Mouse (Mus musculus) R1 (cell line): Measurements from ENCODE around the gene Pdlim7.
A peak's percentile ranks its signal among the peaks of the same experiment; 100 is the strongest.

Source experiments
- DNase-seq: peaks from one replicate; pipeline ENCODE4 v3.0.0-alpha.2; 2018; ENCODE audit warnings: low read depth, low spot score

The Pdlim7 gene

GRCm38 (mm10) chr13:55486916-55487577 lies 26.4 kb downstream of the Pdlim7 start:
- DNase-seq = peak; percentile 35

DNA sequence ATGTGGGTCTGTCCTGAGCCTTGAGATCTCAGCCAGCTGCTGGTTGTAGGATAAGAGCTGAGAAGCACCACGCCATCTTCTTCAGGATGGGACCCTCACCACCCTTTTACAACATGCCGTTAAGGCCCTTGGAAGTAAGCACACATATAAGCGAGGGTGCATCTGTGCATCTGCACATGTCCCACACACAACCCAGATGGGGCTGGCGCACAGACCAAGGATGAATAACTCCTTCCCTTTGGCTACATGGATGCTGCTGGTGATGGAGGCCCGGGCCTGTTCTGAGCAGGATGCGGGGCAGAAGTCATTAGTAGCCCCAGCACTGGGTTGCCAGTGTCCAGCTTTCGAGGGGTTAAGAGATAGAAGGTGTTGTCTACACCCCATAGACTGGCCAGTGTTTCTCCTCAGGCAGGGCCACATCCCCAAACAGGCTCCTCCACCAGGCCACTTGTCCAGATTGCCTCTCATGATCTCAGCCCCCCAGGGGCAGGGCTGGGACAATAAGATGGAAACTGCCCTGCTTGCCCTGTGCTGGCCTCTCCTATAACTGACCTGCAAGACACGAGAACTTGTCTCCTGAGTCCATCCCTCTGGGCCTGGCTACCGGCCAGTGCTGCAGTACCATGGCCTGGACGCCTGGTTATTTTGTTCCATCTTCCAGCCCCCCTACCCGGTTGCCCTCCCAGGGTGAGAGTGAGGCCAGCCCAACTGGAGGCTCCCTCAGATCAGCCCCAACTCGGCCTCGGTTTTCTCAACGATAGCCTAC lies 27.3 kb downstream of the Pdlim7 start:
- DNase-seq = no peak

GRCm38 (mm10) chr13:55484520-55485088 lies 28.9 kb downstream of the Pdlim7 start:
- no peak for DNase-seq

DNA sequence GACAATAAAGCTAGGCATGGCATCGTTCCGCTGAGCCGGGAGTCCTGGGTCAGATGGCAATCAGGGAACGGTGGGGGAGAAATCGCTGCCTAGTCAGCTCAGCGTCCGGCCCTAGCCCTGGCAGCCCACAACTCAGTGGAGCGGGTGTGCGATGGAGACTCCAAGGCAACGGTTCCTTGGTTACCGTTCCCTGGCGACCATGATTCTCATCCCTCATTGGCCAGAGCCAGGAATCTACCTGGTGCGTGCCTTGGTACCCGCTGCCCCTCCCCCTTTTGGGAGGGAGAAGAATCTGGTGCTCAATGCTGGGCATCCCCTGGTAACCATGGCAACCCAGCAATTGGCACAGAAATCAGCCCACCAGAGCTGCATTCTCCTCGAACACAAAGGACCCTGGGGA lies 29.9 kb downstream of the Pdlim7 start:
- DNase-seq = peak; percentile 30

- DNase-seq = no peak
These were observed 30.4 kb downstream of the Pdlim7 start for GRCm38 (mm10) chr13:55483071-55483470.

DNA sequence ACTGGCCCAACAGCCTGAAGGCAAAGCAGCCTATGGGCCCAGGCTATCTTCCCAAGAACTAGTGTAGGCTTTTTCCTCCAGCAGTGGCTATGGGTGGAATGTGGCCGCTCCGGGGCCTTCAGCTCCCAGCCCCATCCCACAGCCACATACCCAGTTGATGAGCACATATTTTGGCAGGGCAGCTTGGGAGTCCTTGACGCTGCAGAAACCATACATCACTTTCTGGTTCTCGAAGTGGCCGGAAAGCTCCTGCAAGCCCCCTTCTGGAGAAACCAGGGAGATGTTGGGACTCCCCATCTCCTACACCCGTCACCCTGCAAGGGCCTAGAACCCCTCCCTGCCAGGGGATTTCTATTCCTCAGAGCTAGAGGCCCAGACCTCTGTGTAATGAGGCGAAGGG lies 30.9 kb downstream of the Pdlim7 start:
- no peak for DNase-seq

GRCm38 (mm10) chr13:55479929-55480328 lies 33.5 kb downstream of the Pdlim7 start:
- DNase-seq = no peak

- no peak for DNase-seq
These were observed 34.5 kb downstream of the Pdlim7 start for GRCm38 (mm10) chr13:55479008-55479407.

- peak; percentile 68 for DNase-seq
These were observed 35.4 kb downstream of the Pdlim7 start for GRCm38 (mm10) chr13:55478036-55478435.

DNA sequence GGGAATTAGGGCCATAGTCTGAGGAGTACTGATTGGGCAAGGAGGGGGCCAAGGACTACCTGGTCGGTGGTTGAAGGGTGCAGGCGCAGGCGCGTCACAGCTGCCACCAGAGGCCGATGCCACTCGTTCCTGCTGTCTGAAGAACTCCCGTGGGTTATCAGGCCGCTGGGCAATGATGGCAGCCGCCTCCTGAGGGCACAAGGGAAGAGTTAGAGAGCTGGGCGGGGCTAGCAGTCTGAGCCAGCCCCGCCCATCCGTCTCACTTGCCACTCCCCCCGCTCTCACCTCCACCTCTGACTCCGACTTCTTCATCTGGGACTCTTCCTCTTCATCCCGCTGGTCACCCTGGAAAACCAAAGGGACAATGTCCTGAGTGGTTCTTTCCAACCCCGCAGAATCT lies 36.0 kb downstream of the Pdlim7 start:
- peak; percentile 53 for DNase-seq

DNA sequence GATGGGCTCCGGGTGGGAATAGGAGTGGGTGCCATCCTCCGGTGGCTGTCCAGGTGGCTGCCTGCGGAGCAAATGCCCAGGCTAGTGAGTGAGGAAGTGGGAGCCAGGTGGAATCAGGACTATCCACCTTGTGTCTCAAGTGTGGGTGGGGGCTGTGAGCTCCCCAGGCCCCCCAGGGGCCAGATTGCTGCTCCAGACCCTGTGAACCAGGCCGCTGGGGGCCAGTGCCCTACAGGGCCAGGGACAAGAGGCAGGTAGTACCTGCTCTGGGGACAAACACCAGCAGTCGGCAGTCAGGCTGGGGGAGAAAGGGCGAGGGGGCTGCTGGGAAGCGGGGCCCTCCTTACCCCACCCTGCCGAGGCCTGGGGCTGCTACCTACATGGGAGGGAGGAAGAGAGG lies 37.2 kb downstream of the Pdlim7 start:
- DNase-seq = no peak

DNA sequence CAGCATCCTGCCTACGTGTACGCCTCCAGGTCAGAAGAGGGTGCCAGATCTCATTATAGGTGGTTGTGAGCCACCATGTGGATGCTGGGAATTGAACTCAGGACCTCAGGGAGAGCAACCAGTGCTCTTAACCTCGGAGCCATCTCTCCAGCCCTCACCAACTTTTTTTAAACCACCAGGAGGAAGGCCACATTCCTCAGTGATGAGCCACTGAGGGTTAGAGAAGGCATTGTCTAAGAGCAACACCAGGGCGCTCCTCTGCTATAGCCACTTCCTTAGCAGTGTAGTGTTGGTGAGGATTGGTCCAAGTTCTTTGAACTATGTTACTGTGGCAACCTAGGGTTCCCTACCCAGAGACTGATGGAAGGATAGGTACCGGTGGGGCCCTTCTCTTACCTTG lies 37.7 kb downstream of the Pdlim7 start:
- DNase-seq = no peak

- DNase-seq = peak; percentile 79
These were observed 38.8 kb downstream of the Pdlim7 start for GRCm38 (mm10) chr13:55474621-55475069.

GRCm38 (mm10) chr13:55473961-55474360 lies 39.5 kb downstream of the Pdlim7 start:
- DNase-seq = no peak

- peak; percentile 65 for DNase-seq
These were observed 40.2 kb downstream of the Pdlim7 start for GRCm38 (mm10) chr13:55473076-55473831.

DNA sequence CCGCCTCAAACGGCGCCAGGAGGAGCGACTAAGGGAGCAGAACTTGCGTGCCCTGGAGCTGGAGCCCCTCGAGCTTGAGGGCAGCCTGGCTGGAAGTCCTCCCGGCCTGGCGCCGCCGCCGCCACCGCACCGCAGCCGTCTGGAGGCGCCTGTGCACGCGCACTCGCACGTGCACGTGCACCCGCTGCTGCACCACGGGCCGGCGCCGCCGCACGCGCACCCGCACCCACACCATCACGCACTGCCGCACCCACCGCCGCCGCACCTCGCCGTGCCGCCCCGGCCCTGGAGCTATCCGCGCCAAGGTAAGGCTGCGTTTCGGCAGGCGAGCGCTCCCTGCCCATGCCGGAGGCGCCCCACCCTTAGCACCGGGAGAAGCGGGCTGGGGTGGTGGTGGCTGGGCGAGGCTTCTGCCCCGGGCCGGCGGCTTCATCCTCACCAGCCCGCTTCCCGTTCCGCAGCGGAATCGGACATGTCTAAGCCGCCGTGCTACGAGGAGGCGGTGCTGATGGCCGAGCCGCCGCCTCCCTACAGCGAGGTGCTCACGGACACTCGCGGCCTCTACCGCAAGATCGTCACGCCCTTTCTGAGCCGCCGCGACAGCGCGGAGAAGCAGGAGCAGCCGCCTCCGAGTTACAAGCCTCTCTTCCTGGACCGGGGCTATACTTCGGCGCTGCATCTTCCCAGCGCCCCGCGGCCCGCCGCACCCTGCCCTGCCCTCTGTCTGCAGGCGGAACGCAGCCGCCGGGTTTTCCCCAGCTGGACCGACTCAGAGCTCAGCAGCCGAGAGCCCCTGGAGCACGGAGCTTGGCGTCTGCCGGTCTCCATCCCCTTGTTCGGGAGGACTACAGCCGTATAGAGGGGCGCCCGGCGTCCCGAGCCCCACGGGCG lies 41.1 kb downstream of the Pdlim7 start:
- peak; percentile 70 for DNase-seq

DNA sequence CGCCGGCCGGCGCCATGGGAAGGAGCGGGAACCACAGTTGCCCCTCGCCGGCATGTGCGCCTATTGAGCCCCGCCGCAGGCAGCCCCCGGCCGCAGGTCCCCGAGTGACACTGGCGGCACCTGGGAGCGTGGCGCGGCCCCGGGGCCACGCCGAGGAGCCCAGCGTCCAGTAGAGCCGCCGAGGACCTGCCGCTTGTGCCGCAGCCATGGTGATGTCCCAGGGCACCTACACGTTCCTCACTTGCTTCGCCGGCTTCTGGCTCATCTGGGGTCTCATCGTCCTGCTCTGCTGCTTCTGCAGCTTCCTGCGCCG lies 41.7 kb downstream of the Pdlim7 start:
- DNase-seq = no peak

GRCm38 (mm10) chr13:55471156-55471818 lies 42.2 kb downstream of the Pdlim7 start:
- DNase-seq = peak; percentile 84

- DNase-seq = no peak
These were observed 43.1 kb downstream of the Pdlim7 start for GRCm38 (mm10) chr13:55470372-55470771.

DNA sequence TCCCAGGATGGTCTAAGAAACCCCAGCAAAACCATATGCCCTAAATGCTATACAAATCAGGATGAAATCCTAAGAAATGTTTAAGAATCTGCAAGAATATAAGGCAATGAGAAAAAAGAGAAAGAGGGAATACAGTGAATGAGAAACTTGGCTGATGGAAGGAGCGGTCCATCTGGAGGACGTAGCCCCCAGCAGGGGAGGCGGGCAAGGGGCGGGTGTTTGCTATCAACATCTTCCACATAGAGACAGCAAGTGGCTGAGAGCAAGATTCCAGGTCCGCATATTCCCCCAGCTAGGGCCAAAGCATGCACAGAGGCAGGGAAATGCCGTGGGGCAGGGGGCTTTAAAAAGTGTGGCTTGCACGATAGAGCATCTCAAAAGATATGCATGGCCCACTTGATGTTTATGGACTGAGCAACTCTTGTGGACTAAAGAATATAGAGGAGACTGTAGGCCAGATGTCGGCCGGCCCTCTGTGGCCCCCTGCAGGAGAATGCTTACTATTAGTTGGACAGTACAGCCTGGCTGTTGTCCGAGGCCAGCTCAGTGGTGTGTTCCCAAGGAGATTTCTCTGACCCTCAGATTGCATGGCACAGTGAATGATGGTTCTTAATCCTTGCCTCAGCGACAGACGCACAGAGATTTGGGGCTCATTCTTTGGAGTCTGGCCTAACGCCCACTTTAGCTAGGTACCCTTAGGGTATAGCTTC lies 44.5 kb downstream of the Pdlim7 start:
- DNase-seq = no peak
